Mouse (Mus musculus): ENCODE measurements around the gene Rhob.

Rhob gene

GRCm38 (mm10) chr12:8504131-8504530 is 4.3 kb upstream of the Rhob start:
- DNase-seq (ENCODE audit: low read depth, low spot score), result no peak

GRCm38 (mm10) chr12:8502546-8502945 is 2.7 kb upstream of the Rhob start:
- DNase-seq (ENCODE audit: low read depth, low spot score), result no peak

GRCm38 (mm10) chr12:8501571-8502305 is 1.9 kb upstream of the Rhob start:
- DNase-seq (ENCODE audit: low read depth, low spot score), result no peak

- DNase-seq (ENCODE audit: low read depth, low spot score), result no peak
These were observed 1.1 kb upstream of the Rhob start for GRCm38 (mm10) chr12:8500597-8501570.

- no peak for DNase-seq (ENCODE audit: low read depth, low spot score)
These were observed 573 bp downstream of the Rhob start for GRCm38 (mm10) chr12:8499001-8499870.

GRCm38 (mm10) chr12:8498591-8499000 is 1.2 kb downstream of the Rhob start:
- DNase-seq (ENCODE audit: low read depth, low spot score), result no peak

GRCm38 (mm10) chr12:8498148-8498571 is 1.6 kb downstream of the Rhob start:
- no peak for DNase-seq (ENCODE audit: low read depth, low spot score)

- DNase-seq (ENCODE audit: low read depth, low spot score), result no peak
These were observed 2.5 kb downstream of the Rhob start for GRCm38 (mm10) chr12:8497314-8497706.

- no peak for DNase-seq (ENCODE audit: low read depth, low spot score)
These were observed 3.0 kb downstream of the Rhob start for GRCm38 (mm10) chr12:8496679-8497313.

- DNase-seq (ENCODE audit: low read depth, low spot score), result no peak
These were observed 3.7 kb downstream of the Rhob start for GRCm38 (mm10) chr12:8495881-8496678.

GRCm38 (mm10) chr12:8494675-8495074 is 5.1 kb downstream of the Rhob start:
- DNase-seq (ENCODE audit: low read depth, low spot score), result no peak

GRCm38 (mm10) chr12:8493386-8493785 is 6.4 kb downstream of the Rhob start:
- no peak for DNase-seq (ENCODE audit: low read depth, low spot score)

- no peak for DNase-seq (ENCODE audit: low read depth, low spot score)
These were observed 10.7 kb downstream of the Rhob start for GRCm38 (mm10) chr12:8489098-8489497.

GRCm38 (mm10) chr12:8488652-8488980 is 11.2 kb downstream of the Rhob start:
- DNase-seq (ENCODE audit: low read depth, low spot score), result no peak

- no peak for DNase-seq (ENCODE audit: low read depth, low spot score)
These were observed 11.7 kb downstream of the Rhob start for GRCm38 (mm10) chr12:8487959-8488651.

GRCm38 (mm10) chr12:8487281-8487680 is 12.5 kb downstream of the Rhob start:
- no peak for DNase-seq (ENCODE audit: low read depth, low spot score)

- DNase-seq (ENCODE audit: low read depth, low spot score), result no peak
These were observed 14.6 kb downstream of the Rhob start for GRCm38 (mm10) chr12:8485247-8485646.

GRCm38 (mm10) chr12:8482169-8482568 is 17.6 kb downstream of the Rhob start:
- no peak for DNase-seq (ENCODE audit: low read depth, low spot score)

- DNase-seq (ENCODE audit: low read depth, low spot score), result no peak
These were observed 24.9 kb downstream of the Rhob start for GRCm38 (mm10) chr12:8474836-8475387.

Data from c-Kit-negative CD71-positive TER-119-positive erythroid progenitor cells, embryonic 14.5 days (primary cell).